Mouse (Mus musculus): ENCODE results near the gene Brix1. TPM values are rescaled to one million over a fixed set of nuclear protein-coding genes. Genes with fewer than 3 reads are reported as not detected.
"Not testable (repeated sequence)": the region's sequence is repeated elsewhere in the genome, so short reads cannot be mapped to it uniquely, and the experiment has no call there.

Gene Brix1
- 48.7 and 59.4 TPM in 2 replicates for polyA plus RNA-seq (2015; fragmentation: Nextera tagmentation; extraction: Ambion mirVana)

DNA sequence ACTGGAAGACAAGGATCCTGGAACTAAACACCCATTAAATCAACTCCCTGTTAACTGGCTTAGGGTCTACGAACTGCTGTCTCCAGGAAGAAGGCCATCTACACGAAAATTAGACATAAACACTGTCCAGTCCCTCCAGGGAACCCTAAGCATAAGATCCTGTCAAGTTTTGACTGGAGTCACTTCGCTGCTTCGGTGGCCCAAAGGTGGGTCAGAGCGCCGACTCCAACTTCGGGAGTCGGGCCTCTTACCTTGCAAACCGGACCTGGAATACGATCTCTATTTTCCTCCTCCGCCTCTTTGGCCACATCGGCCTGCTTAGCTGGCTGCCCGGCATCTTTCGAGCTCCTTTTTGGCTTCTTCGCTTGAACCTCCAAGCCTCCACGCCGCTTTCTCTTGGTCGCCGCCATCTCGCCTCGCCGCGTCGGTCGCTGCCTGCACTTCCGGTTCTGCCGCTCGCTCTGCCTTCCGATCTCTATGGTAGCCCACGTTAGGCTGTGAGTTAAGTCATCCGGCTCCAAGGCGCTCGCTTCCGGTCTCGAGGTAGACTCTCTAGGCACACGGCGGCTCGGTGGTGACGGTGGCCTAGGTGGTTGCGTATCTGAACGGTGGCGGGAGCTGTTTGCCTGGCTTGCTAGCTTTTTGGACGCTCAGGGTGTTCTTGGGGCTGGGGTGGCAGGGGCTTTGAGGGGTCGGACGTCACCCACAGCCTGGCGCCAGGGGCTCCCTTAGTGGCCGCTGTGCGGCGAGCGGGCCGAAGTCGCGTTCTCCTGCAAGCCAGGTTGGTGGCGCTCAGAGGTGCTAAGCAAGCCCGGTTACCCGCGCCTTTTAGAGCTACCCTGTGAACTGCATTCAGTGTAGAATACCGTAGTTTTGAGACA is at the start of gene Brix1, which contains the start of gene Rad1:
Brix1 (minus strand) TSS at position 464 of the 881 bp plus-strand sequence.
Rad1 (plus strand) TSS at position 535 of the 881 bp plus-strand sequence.
- WGBS: under 1% methylated on average over 58 of the region's 58 CpGs

DNA sequence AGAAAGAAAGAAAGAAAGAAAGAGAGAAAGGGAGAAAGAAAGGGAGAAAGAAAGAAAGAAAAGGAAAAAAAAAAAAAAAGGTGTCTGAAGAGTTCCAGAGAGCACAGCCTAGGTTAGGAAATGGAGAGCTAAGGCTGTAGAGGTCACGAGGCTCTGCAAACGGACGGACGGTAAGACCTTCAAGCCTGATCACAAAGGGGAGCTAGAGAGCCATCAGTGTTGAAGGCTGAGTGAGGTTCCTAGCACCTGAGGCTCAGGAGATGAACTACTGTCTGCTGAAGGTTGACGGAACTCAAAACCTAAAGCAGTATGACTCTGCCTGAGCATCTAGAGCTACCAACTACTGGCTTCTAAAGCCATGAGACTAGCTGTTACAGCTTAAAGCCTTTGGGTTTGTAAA is 48.8 kb upstream of the Brix1 start:
- no peaks in the 10 kb centered on the region for H3K27me3 ChIP-seq (replicated peaks)
- no peaks in the 10 kb centered on the region for H3K36me3 ChIP-seq
- no peaks in the 10 kb centered on the region for H3K4me1 ChIP-seq
- H3K9me3 ChIP-seq (replicated peaks): no peaks in the 10 kb centered on the region
- no peak overlapping the region for H3K27ac ChIP-seq (replicated peaks)
- no peak overlapping the region for H3K9ac ChIP-seq (replicated peaks)
- ATAC-seq (ENCODE audit: low FRiP score): no peak
- H3K4me2 ChIP-seq: no peak overlapping the region
- 90% methylated on average over 5 of the region's 5 CpGs for whole genome bisulfite sequencing
- no peak overlapping the region for H3K4me3 ChIP-seq (replicated peaks)

More for the DNA sequence above, at the start of gene Brix1, which contains the start of gene Rad1:
- peak within 1 kb of the TSS; percentile 71 for H3K9ac ChIP-seq (replicated peaks)
- no peaks in the 10 kb centered on the region for H3K9me3 ChIP-seq (replicated peaks)
- ATAC-seq (ENCODE audit: low FRiP score): peak; percentile 100
- peaks cover 16% of the 10 kb centered on the region for H3K36me3 ChIP-seq
- peak within 1 kb of the TSS; percentile 88 for H3K27ac ChIP-seq (replicated peaks)
- peak within 1 kb of the TSS; percentile 85 for H3K4me3 ChIP-seq (replicated peaks)
- peak within 1 kb of the TSS; percentile 68 for H3K4me2 ChIP-seq
- peaks cover 23% of the 10 kb centered on the region for H3K4me1 ChIP-seq
- H3K27me3 ChIP-seq (replicated peaks): no peaks in the 10 kb centered on the region

DNA sequence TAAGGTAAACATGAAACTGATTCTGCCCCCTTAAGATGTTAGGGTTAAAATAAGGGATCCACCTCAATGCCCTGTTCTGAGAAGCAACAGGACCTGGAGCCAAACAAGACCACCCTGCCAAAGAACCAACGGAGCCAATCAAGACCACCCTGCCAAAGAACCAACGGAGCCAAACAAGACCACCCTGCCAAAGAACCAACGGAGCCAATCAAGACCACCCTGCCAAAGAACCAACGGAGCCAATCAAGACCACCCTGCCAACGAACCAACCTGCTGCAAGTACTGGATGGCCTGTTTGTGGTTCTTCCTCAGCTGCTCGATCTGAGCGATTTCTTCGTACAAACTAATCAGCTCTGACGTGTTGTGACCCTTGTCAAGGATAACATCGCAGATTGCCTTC is 47.6 kb upstream of the Brix1 start:
- not testable (repeated sequence) for H3K9ac ChIP-seq (replicated peaks); H3K4me3 ChIP-seq (replicated peaks); H3K27ac ChIP-seq (replicated peaks); H3K9me3 ChIP-seq (replicated peaks); H3K4me1 ChIP-seq; ATAC-seq (ENCODE audit: low FRiP score); H3K27me3 ChIP-seq (replicated peaks); H3K36me3 ChIP-seq; H3K4me2 ChIP-seq
- 92% methylated on average over 10 of the region's 10 CpGs for WGBS

DNA sequence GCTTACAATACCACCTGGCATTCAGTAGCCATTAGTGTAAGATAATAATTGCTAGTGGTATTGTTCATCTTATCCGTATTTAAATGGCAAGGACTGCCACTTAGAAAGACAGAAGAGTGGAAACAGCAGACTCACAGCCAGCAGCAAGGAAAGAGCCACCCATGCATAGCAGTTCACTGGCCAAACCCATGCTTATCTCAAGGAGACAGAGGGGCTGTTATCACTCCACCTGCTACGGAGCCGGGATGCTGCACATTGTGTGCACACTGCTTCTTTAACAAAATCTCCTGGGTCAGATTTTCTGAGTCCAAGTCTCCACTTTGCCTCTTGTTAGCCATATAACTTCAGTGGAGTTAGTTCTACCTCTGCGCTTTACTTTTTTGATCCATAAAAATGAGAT is 45.6 kb upstream of the Brix1 start:
- Histone ChIP-seq H3K4me2 (no peak overlapping the region), H3K9ac (replicated peaks) (no peak overlapping the region), H3K36me3 (no peaks in the 10 kb centered on the region), H3K4me1 (no peaks in the 10 kb centered on the region), H3K9me3 (replicated peaks) (no peaks in the 10 kb centered on the region), H3K27me3 (replicated peaks) (no peaks in the 10 kb centered on the region), H3K4me3 (replicated peaks) (no peak overlapping the region), H3K27ac (replicated peaks) (no peak overlapping the region)
- WGBS: 82% methylated on average over 4 of the region's 4 CpGs
- ATAC-seq (ENCODE audit: low FRiP score): no peak

DNA sequence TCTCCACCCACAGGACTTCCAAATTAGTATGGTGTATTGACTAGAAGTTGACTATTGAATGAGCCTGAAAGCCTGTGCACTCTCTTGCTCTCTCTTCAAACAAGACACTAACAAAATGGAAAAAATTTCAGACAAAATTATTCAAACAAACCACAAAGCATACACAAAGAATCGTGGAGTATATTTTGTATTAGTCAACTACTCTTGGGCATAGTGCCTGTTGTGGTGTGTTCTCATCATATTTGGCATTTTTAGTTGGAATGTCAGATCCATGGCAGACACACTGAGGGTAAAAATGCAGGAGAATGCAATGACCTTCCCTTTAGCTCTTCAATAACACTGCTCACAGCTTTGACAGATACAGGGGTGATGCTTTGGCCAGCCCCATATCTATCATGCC is 40.1 kb upstream of the Brix1 start:
- Histone ChIP-seq H3K4me1 (no peaks in the 10 kb centered on the region), H3K9me3 (replicated peaks) (no peaks in the 10 kb centered on the region), H3K4me2 (no peak overlapping the region), H3K27ac (replicated peaks) (no peak overlapping the region), H3K27me3 (replicated peaks) (no peaks in the 10 kb centered on the region), H3K36me3 (no peaks in the 10 kb centered on the region), H3K4me3 (replicated peaks) (no peak overlapping the region), H3K9ac (replicated peaks) (no peak overlapping the region)
- no peak for ATAC-seq (ENCODE audit: low FRiP score)
- WGBS: 78% methylated on average over 1 of the region's 1 CpGs

DNA sequence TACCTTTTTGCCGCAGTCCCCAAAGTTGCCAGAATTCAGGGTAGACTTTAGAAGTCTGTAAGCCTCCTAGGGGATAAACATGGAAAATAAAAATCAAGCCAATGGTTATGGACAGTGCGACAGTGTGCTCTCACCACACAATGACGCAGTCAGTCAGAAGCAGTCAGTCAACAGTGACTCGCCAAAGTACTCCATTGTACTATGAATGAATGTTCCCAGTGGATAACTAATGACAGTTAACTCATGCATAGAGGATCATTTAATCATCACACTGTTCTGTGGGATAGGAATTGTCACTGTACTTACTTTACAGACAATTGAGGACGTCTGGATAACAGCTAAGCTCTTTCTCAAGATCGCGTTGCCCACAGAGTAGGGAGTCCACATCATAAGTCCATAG is 29.4 kb upstream of the Brix1 start:
- H3K4me1 ChIP-seq: no peaks in the 10 kb centered on the region
- no peak for ATAC-seq (ENCODE audit: low FRiP score)
- no peak overlapping the region for H3K9ac ChIP-seq (replicated peaks)
- no peaks in the 10 kb centered on the region for H3K36me3 ChIP-seq
- H3K4me2 ChIP-seq: no peak overlapping the region
- H3K9me3 ChIP-seq (replicated peaks): no peaks in the 10 kb centered on the region
- WGBS: 83% methylated on average over 7 of the region's 7 CpGs
- H3K27ac ChIP-seq (replicated peaks): no peak overlapping the region
- H3K27me3 ChIP-seq (replicated peaks): no peaks in the 10 kb centered on the region
- H3K4me3 ChIP-seq (replicated peaks): no peak overlapping the region

DNA sequence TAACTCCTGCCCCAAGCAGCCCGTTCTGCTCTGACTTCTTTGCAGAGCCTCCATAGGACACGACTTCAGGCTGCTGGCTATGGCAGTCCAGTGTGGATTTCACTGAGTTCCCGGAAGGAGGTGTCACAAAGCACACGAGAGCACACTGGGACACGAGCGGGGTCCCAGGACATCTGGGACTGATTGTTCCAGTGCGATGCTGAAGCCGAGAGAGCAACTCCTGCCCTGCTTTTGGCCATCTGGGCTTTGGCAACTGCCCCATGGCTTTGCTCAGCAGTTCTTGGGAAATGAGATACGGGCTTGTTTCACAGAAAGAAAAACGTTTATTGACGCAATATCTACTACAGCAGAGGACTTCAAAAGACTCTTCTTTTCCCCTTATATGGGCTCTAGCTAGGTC is 20.4 kb upstream of the Brix1 start:
- Histone ChIP-seq H3K27ac (replicated peaks) (no peak overlapping the region), H3K4me2 (no peak overlapping the region), H3K9me3 (replicated peaks) (no peaks in the 10 kb centered on the region), H3K4me1 (no peaks in the 10 kb centered on the region), H3K27me3 (replicated peaks) (no peaks in the 10 kb centered on the region), H3K9ac (replicated peaks) (no peak overlapping the region), H3K4me3 (replicated peaks) (no peak overlapping the region), H3K36me3 (no peaks in the 10 kb centered on the region)
- 68% methylated on average over 11 of the region's 11 CpGs for WGBS
- ATAC-seq (ENCODE audit: low FRiP score): no peak

DNA sequence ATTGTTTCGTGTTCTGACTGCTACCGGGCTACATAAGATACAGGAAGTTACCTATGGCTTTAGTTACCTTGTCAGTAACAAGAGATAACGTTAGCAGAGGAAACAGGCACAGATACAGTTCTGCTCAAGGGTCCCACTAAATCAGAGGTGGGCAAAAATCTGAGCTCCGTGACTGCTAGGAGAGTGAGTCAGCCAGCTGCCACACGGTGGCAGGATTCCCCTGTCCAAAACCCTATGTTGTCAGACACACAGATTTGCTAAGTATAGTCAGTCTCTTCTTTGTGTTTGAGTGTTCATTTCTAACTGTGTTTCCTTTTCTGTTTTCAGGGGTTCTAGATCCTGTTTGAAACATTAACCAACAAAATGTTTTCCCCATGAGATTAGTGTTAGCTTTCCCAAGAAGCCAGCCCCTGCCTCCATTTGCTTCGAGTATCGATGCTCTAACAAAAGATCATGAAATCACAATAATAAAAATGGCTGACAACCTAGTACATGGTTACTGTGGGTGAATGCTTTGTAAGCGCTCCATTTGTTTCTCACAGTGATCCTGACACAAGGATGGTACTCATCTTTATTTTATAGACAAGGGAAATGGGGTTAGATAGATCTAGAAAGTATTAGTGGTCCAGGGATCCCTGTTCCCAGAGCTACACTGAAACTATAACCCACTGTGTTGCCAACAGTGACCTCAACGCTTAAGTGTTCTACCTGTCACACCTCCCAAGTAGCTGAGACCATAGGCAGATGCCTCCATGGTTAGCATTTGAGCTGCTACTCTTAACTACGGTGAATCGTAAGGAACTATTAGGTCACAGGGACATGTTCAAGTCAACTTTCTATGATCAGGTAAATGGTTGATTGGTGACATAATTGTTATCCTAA is 15.3 kb upstream of the Brix1 start:
- peak; percentile 96 for ATAC-seq (ENCODE audit: low FRiP score)
- Histone ChIP-seq H3K27me3 (replicated peaks) (no peaks in the 10 kb centered on the region), H3K27ac (replicated peaks) (no peak overlapping the region), H3K4me1 (no peaks in the 10 kb centered on the region), H3K4me2 (no peak overlapping the region), H3K9ac (replicated peaks) (no peak overlapping the region), H3K9me3 (replicated peaks) (no peaks in the 10 kb centered on the region), H3K4me3 (replicated peaks) (no peak overlapping the region), H3K36me3 (0 out of 2 replicates have a peak, but pooled peaks cover 3% of the 10 kb centered on the region)
- 60% methylated on average over 11 of the region's 11 CpGs for WGBS

DNA sequence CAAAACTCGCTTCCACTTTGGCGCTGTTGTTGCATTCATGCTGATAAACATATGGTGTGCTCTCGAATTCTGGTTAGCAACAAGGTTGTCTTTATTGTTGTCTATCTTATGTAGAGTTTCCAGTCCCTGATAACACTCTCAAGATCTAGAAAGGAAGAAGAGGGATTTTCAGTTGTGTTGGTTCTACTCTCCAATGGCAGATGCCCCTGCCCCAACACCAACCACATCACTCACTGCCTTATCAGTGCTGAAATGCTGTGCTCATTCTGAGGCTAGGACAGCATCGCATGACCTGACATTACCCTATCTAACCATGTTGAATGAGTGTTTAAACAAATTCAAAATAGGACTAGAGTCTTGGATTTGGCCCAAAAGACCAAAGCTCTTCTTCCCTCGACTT is 14.3 kb upstream of the Brix1 start:
- H3K4me1 ChIP-seq: no peaks in the 10 kb centered on the region
- H3K36me3 ChIP-seq: 0 out of 2 replicates have a peak, but pooled peaks cover 7% of the 10 kb centered on the region
- no peak overlapping the region for H3K4me3 ChIP-seq (replicated peaks)
- H3K27me3 ChIP-seq (replicated peaks): no peaks in the 10 kb centered on the region
- H3K9ac ChIP-seq (replicated peaks): no peak overlapping the region
- no peak for ATAC-seq (ENCODE audit: low FRiP score)
- WGBS: 87% methylated on average over 5 of the region's 5 CpGs
- H3K9me3 ChIP-seq (replicated peaks): no peaks in the 10 kb centered on the region
- H3K27ac ChIP-seq (replicated peaks): no peak overlapping the region
- no peak overlapping the region for H3K4me2 ChIP-seq

DNA sequence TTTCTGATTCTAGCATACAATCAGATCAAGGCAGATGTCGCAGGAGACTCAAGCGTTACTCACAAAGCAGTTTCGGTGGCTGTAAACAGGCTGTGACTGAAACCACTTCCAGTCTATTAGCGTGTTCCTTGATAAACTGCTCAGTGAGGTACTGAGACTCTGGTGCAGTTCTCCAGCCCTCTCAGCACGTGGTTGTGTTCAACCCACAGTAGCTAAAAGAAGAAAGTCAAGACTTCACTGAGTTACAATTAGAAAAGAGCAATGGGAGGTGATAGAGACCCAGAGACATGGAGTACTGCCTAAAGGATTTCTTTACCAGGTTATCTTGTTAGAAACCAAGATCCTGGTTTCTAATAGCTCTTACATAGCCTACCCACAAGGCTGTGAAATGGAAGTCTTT is 13.8 kb upstream of the Brix1 start:
- H3K9me3 ChIP-seq (replicated peaks): no peaks in the 10 kb centered on the region
- no peak for ATAC-seq (ENCODE audit: low FRiP score)
- no peaks in the 10 kb centered on the region for H3K4me1 ChIP-seq
- H3K36me3 ChIP-seq: 0 out of 2 replicates have a peak, but pooled peaks cover 7% of the 10 kb centered on the region
- no peak overlapping the region for H3K27ac ChIP-seq (replicated peaks)
- 82% methylated on average over 5 of the region's 5 CpGs for WGBS
- H3K27me3 ChIP-seq (replicated peaks): no peaks in the 10 kb centered on the region
- no peak overlapping the region for H3K4me3 ChIP-seq (replicated peaks)
- H3K4me2 ChIP-seq: no peak overlapping the region
- no peak overlapping the region for H3K9ac ChIP-seq (replicated peaks)

DNA sequence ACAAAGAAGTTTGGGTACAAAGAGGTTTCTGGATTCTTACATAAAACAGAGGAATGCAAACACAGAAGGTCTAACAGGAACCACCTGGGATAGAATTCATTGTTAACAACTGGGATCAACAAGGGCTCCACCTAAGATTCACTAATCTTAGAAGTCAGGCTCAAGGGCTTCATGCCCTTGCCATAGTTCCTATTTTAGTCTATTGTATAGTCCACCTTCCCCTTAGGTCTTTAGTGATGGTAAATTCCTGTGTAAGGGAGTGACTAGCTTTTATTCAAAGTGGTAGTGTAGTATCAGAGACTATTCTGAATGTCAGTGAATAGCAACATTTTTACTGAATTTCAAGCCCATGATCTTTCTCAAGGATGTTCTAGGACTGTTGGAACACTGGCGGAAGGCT is 10.9 kb upstream of the Brix1 start:
- not testable (repeated sequence) for H3K27me3 ChIP-seq (replicated peaks); H3K9me3 ChIP-seq (replicated peaks); ATAC-seq (ENCODE audit: low FRiP score); H3K27ac ChIP-seq (replicated peaks); H3K4me1 ChIP-seq; H3K4me3 ChIP-seq (replicated peaks); H3K4me2 ChIP-seq; H3K9ac ChIP-seq (replicated peaks)
- WGBS: 98% methylated on average over 1 of the region's 1 CpGs
- peaks cover 20% of the 10 kb centered on the region for H3K36me3 ChIP-seq

Measured in neural tube, embryonic 15.5 days (tissue).